Mouse (Mus musculus) CD4-positive naive resting alpha-beta T cell, adult 57 days (primary cell): ENCODE measurements around the gene Tubg1. TPM values are rescaled to one million over a fixed set of nuclear protein-coding genes. Genes with fewer than 3 reads are reported as not detected.

Experiments used
- total RNA-seq: library from RNA; stranded (reverse); gene quantifications from one replicate; pipeline ENCODE4 v1.2.4, GENCODE M21; 2023

Gene Tubg1
- 15.4 TPM for total RNA-seq

DNA sequence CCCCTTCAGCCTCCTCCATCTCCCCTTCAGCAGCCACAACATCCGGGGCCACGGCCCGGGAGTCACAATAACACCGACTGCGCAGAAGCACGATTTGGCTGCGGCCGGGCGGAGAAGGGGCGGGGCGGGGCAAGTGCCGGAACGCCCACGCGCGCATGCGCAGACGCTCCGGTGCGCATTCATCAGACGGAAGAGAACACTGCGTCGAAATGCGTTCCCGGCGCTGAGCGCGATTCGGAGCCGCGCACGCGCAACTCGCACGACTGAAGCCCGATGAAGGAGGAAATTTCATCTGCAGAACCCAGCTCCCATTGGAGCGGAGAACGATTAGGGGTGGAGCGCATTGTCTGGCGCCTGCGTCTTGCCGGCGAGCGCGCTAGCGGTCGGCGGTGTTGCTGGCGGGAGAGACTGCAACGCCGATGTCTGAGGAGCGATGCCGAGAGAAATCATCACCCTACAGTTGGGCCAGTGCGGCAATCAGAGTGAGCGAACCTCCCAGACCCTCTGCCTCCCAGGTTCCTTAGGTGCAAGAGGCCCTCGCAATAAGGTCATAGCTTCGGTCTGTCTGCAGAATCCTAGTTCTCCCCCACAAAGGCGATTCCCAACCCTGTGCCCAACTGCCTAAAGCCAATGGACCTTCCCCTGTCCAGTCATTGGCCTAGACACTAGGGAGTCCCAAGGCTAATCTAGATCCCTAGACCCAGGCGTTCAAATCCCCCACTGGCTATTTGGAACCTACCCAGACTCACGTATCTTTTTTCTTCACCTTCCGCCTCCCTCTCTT is at the start of gene Tubg1, which contains the start of gene Retreg3:
Tubg1 (plus strand) TSS at position 178 of the 784 bp plus-strand sequence.
Retreg3 (minus strand) TSS at position 133 of the 784 bp plus-strand sequence.

DNA sequence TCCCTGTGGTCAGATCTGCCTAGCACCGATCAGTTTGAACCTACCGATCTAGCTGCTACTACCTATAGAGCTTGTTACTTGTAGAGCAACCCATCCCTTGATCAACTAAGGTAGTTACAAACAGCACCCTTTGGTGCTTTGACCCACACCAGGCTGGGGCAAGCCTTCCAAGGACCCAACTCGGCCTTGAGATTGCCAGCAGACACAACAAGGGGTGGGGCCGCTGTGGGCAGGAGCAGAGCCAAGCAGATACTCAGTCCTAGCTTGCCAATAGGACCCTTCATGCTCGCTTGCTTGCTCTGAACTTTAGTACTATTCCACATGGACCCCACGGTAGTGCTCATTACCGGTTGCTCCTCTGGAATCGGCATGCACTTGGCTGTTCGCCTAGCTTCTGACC is 41.6 kb upstream of the Tubg1 start, which contains the start of gene Hsd17b1:
Hsd17b1 (plus strand) TSS at position 291 of the 400 bp plus-strand sequence.

DNA sequence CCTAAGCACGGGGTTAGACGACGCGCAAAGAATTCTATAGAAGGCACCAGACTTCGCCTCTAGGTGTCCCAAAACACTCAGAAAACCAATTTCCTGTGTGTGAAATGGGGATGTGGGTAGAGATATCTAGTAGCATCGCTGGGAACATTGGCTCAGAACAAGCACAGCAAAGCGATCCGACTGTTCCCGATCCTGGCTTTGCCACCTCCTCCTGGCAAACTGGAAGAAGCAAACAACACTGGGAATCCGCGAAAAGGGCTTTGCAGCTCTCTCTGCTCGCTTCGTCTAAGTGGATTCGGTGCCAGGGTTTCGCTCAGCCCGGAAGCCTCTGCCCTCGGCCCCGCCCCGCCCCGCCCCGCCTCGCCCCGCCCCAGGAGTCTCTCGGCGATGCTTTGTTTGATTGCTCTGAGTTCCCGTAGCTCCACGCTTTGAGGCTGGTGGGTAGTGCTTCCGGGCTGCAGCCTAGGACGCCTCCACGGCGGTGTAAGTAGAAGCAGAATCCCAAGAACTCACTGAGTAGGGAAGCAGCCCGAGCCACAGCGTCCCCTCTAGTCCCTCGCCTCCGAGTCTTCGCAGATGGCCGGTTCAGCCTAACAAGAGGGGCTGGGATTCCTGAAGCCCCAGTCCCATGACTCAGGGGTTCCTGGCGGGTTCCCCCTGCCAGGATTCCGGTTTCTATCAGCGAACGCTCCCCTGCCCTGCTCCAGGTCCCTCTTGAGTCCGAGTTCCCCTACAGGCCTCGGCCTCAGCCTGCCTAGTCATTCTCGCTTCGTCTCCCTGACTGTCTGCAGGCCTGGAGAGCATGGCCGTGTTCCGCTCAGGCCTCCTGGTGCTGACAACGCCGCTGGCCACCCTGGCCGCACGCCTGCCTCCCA is 37.3 kb upstream of the Tubg1 start, which contains the start of gene Coasy:
Coasy (plus strand) TSS at position 358 of the 875 bp plus-strand sequence.

GRCm38 (mm10) chr11:101086756-101087681 is 32.7 kb upstream of the Tubg1 start, which contains the start of gene Mlx:
Gene Mlx, plus strand, starts transcription at chr11:101087277.

GRCm38 (mm10) chr11:101095314-101096024 is 24.3 kb upstream of the Tubg1 start, which contains the start of gene Psmc3ip:
Gene Psmc3ip, minus strand, starts transcription at chr11:101095436.

GRCm38 (mm10) chr11:101155728-101156371 is 36.1 kb downstream of the Tubg1 start, which contains the start of gene Tubg2:
Gene Tubg2, plus strand, starts transcription at chr11:101155907.

GRCm38 (mm10) chr11:101170354-101170810 is 50.6 kb downstream of the Tubg1 start, which contains the start of gene Cntnap1:
Gene Cntnap1, plus strand, starts transcription at chr11:101170523.

DNA sequence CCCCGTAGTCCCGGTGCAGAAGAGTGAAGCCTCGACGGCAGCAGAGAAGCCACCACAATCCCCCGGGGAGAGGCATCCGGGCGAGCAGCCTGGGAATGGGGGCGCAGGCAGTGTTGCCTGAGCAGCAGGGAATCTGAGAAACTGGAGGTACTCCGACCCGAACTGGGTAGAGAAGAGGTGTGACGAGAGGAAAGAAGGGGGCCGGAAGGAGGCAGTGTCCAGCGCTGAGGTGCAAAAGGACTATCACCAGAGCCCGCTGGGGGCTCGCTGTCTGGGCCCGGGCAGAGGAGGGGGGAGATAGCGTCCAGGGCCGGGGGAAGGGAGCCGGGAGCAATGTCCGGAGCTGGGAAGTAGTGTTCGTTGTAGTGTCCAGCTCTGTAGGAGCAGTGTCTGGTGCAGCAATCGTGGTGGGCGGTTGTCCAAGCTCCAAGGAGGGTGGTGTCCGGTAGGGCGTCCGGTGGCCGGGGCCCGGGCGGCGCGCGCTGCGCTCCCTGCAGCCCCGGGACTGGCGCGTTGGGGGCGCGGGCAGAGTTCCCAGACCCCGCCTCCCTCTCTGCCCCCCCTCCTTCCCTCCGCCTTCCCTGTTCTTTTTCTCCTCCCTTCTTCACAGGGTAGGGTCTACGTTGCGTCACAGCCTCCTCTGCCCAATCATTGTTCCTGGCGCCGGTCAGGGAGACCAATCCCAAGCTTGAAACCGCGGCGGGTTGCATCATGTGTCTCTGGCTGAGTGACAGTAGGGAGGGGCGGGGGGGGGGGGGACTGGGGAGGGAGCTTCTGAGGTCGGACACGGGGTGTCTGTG is 51.3 kb downstream of the Tubg1 start, which contains the start of gene Plekhh3:
Plekhh3 (minus strand) TSS at position 541 of the 800 bp plus-strand sequence.

GRCm38 (mm10) chr11:101174851-101175628 is 55.3 kb downstream of the Tubg1 start, which contains the start of gene Ccr10:
Gene Ccr10, minus strand, starts transcription at chr11:101175443.

Other genes starting within 250 kb of the Tubg1 start
- gene Stat3, start 180.4 kb upstream of the Tubg1 start, total RNA-seq: 293 TPM
- gene Cavin1, start 149.1 kb upstream of the Tubg1 start, total RNA-seq: 4.1 TPM
- 4.4 TPM for gene Atp6v0a1, start 110.5 kb upstream of the Tubg1 start, total RNA-seq
- gene Naglu, start 49.9 kb upstream of the Tubg1 start, total RNA-seq: 9.6 TPM
- 2.8 TPM for gene Hsd17b1, start 41.5 kb upstream of the Tubg1 start, total RNA-seq
- 11.5 TPM for gene Coasy, start 37.4 kb upstream of the Tubg1 start, total RNA-seq
- gene Mlx, start 32.7 kb upstream of the Tubg1 start, total RNA-seq: 47.4 TPM
- gene Psmc3ip, start 24.5 kb upstream of the Tubg1 start, total RNA-seq: 3.9 TPM
- gene Retreg3, start within 50 bp of the Tubg1 start, total RNA-seq: 86.7 TPM
- gene Tubg2, start 36.0 kb downstream of the Tubg1 start, total RNA-seq: 0.98 TPM
- gene Cntnap1, start 50.6 kb downstream of the Tubg1 start, total RNA-seq: 0.38 TPM
- 0.56 TPM for gene Plekhh3, start 51.4 kb downstream of the Tubg1 start, total RNA-seq
- not detected for gene Ccr10, start 55.5 kb downstream of the Tubg1 start, total RNA-seq
- gene Ezh1, start 106.5 kb downstream of the Tubg1 start, total RNA-seq: 91.5 TPM
- gene Ramp2, start 126.1 kb downstream of the Tubg1 start, total RNA-seq: 0.92 TPM
- 65.9 TPM for gene Vps25, start 133.8 kb downstream of the Tubg1 start, total RNA-seq
- 2.5 TPM for gene Wnk4, start 140.6 kb downstream of the Tubg1 start, total RNA-seq
- not detected for gene Cntd1, start 159.1 kb downstream of the Tubg1 start, total RNA-seq
- 26.4 TPM for gene Coa3, start 159.2 kb downstream of the Tubg1 start, total RNA-seq
- 187 TPM for gene Becn1, start 182.3 kb downstream of the Tubg1 start, total RNA-seq
- 128 TPM for gene Psme3, start 196.3 kb downstream of the Tubg1 start, total RNA-seq
- 22.4 TPM for gene Aoc2, start 205.1 kb downstream of the Tubg1 start, total RNA-seq
- 0.68 TPM for gene Aoc3, start 210.7 kb downstream of the Tubg1 start, total RNA-seq
- not detected for gene G6pc, start 247.6 kb downstream of the Tubg1 start, total RNA-seq